Mouse (Mus musculus) stomach, postnatal 0 days (tissue): Measurements from ENCODE around the gene Olfr703. TPM values are rescaled to one million over a fixed set of nuclear protein-coding genes. Genes with fewer than 3 reads are reported as not detected.

Source experiments
- ATAC-seq: fragments of 200-750 bp; cut with Nextera tagmentation; 2 replicates; pipeline ENCODE4 v1.8.0; 2017; ENCODE audit not compliant: low FRiP score, low TSS enrichment
- DNase-seq: peaks from one replicate; pipeline ENCODE4 v3.0.0-alpha.2; 2016; ENCODE audit warnings: low spot score
- H3K27ac ChIP-seq: fragments of 300-500 bp; sonication (generic); replicated peaks from 2 replicates; pipeline ENCODE4 v1.5.1; 2014; ENCODE audit warnings: mild to moderate bottlenecking, control low read depth
- H3K27me3 ChIP-seq: fragments of 300-500 bp; sonication (generic); 2 replicates; pipeline ENCODE4 v1.6.1; 2014; ENCODE audit warnings: low read length; ENCODE audit not compliant: control insufficient read depth, insufficient read depth
- H3K36me3 ChIP-seq: fragments of 300-500 bp; sonication (generic); 2 replicates; pipeline ENCODE4 v1.6.1; 2014; ENCODE audit warnings: low read length, mixed read lengths; ENCODE audit not compliant: control insufficient read depth, insufficient read depth
- H3K4me1 ChIP-seq: fragments of 300-500 bp; sonication (generic); replicated peaks from 2 replicates; pipeline ENCODE4 v1.6.1; 2014; ENCODE audit warnings: antibody characterized with exemption; ENCODE audit not compliant: control insufficient read depth, insufficient read depth
- H3K4me2 ChIP-seq: fragments of 300-500 bp; sonication (generic); replicated peaks from 2 replicates; pipeline ENCODE4 v1.6.1; 2014; ENCODE audit warnings: low read depth, mild to moderate bottlenecking, control low read depth, moderate library complexity
- H3K4me3 ChIP-seq: fragments of 300-500 bp; sonication (generic); 2 replicates; pipeline ENCODE4 v1.5.1; 2014; ENCODE audit warnings: low read depth, low read length, control low read depth
- H3K9ac ChIP-seq: fragments of 300-500 bp; sonication (generic); 2 replicates; pipeline ENCODE4 v1.6.1; 2014; ENCODE audit warnings: mild to moderate bottlenecking, low read length, control low read depth, mixed read lengths
- H3K9me3 ChIP-seq: fragments of 300-500 bp; sonication (generic); 2 replicates; pipeline ENCODE4 v1.6.1; 2016; ENCODE audit warnings: low read length; ENCODE audit not compliant: control insufficient read depth
- CTCF ChIP-seq: IDR thresholded peaks from 2 replicates; pipeline ENCODE4 v1.5.1; 2016; ENCODE audit warnings: antibody characterized with exemption, low read depth, mild to moderate bottlenecking, moderate library complexity
- EP300 ChIP-seq: optimal IDR thresholded peaks from 2 replicates; pipeline ENCODE3; 2016; ENCODE audit warnings: antibody characterized with exemption
- WGBS: fragments of 180-500 bp; shearing (Covaris S2); extraction: QIAGEN DNeasy Blood & Tissue Kit; methylation state at CpG from one replicate; pipeline ENCODE4 v1.1.7; 2014; 5-methylcytosine and 5-hydroxymethylcytosine counted together
- polyA plus RNA-seq: library from polyadenylated mRNA; unstranded; fragments of >200 nt; fragmentation: Nextera tagmentation; extraction: Ambion mirVana; gene quantifications from 2 replicates; pipeline ENCODE4 v1.2.1, GENCODE M21; 2015

Olfr703 gene
- polyA plus RNA-seq, 1 experiment from 2014 or later, result not detected

GRCm38 (mm10) chr7:106862885-106863284 is 19.7 kb downstream of the Olfr703 start, which contains the start of gene Olfr704:
Olfr704 (plus strand) TSS chr7:106863185.
- ATAC-seq (no peak), DNase-seq (no peak)
- Histone ChIP-seq H3K36me3 (no peaks in the 10 kb centered on the region), H3K4me1 (no peaks in the 10 kb centered on the region), H3K9me3 (no peaks in the 10 kb centered on the region), H3K4me2 (no peak within 1 kb of the TSS), H3K27me3 (no peaks in the 10 kb centered on the region), H3K4me3 (no peak within 1 kb of the TSS), H3K27ac (no peak within 1 kb of the TSS), H3K9ac (no peak within 1 kb of the TSS)
- TF ChIP-seq EP300 (no peak), CTCF (no peak)

GRCm38 (mm10) chr7:106876791-106877190 is 33.6 kb downstream of the Olfr703 start, which contains the start of gene Olfr705:
Olfr705 (minus strand) TSS chr7:106876891.
- Histone ChIP-seq H3K27ac (no peak within 1 kb of the TSS), H3K4me1 (no peaks in the 10 kb centered on the region), H3K4me2 (no peak within 1 kb of the TSS), H3K36me3 (no peaks in the 10 kb centered on the region), H3K9ac (no peak within 1 kb of the TSS), H3K4me3 (no peak within 1 kb of the TSS), H3K9me3 (no peaks in the 10 kb centered on the region), H3K27me3 (no peaks in the 10 kb centered on the region)
- DNase-seq (no peak), ATAC-seq (no peak)
- 82% methylated on average over 3 of the region's 3 CpGs for WGBS
- no peak for TF ChIP-seq CTCF

GRCm38 (mm10) chr7:106888062-106888461 is 44.9 kb downstream of the Olfr703 start, which contains the start of gene Olfr706:
Olfr706 (minus strand) TSS chr7:106888162.
- no peak for ATAC-seq
- H3K27ac ChIP-seq, result no peak within 1 kb of the TSS
- DNase-seq, result no peak
- H3K4me1 ChIP-seq, result no peaks in the 10 kb centered on the region
- H3K4me3 ChIP-seq, result no peak within 1 kb of the TSS
- H3K27me3 ChIP-seq, result no peaks in the 10 kb centered on the region
- no peak within 1 kb of the TSS for H3K9ac ChIP-seq
- no peaks in the 10 kb centered on the region for H3K9me3 ChIP-seq
- TF ChIP-seq CTCF, result no peak
- no peak for TF ChIP-seq EP300
- no peak within 1 kb of the TSS for H3K4me2 ChIP-seq
- WGBS, result 85% methylated on average over 2 of the region's 2 CpGs
- H3K36me3 ChIP-seq, result no peaks in the 10 kb centered on the region

Other genes starting within 250 kb of the Olfr703 start
- not detected in 2 replicates for gene Olfr693, start 162.8 kb upstream of the Olfr703 start, polyA plus RNA-seq
- not detected in 2 replicates for gene Olfr694, start 151.5 kb upstream of the Olfr703 start, polyA plus RNA-seq
- gene Olfr695, start 127.0 kb upstream of the Olfr703 start, polyA plus RNA-seq, result not detected in 2 replicates
- gene Olfr697, start 100.9 kb upstream of the Olfr703 start, polyA plus RNA-seq, result not detected in 2 replicates
- gene Olfr698, start 88.0 kb upstream of the Olfr703 start, polyA plus RNA-seq, result not detected in 2 replicates
- gene Olfr699, start 50.2 kb upstream of the Olfr703 start, polyA plus RNA-seq, result not detected in 2 replicates
- gene Olfr700, start 34.5 kb upstream of the Olfr703 start, polyA plus RNA-seq, result not detected in 2 replicates
- not detected in 2 replicates for gene Olfr701, start 29.2 kb upstream of the Olfr703 start, polyA plus RNA-seq
- not detected in 2 replicates for gene Olfr702, start 9.5 kb upstream of the Olfr703 start, polyA plus RNA-seq
- gene Olfr704, start 19.8 kb downstream of the Olfr703 start, polyA plus RNA-seq, result not detected in 2 replicates
- not detected in 2 replicates for gene Olfr705, start 33.5 kb downstream of the Olfr703 start, polyA plus RNA-seq
- gene Olfr706, start 44.8 kb downstream of the Olfr703 start, polyA plus RNA-seq, result not detected in 2 replicates
- not detected in 2 replicates for gene Olfr707, start 57.9 kb downstream of the Olfr703 start, polyA plus RNA-seq
- gene Olfr1532-ps1, start 64.6 kb downstream of the Olfr703 start, polyA plus RNA-seq, result not detected in 2 replicates
- not detected in 2 replicates for gene Olfr709-ps1, start 88.9 kb downstream of the Olfr703 start, polyA plus RNA-seq
- 0.07 TPM in 1 of 2 replicates, not detected in the other for gene Olfr710, start 105.0 kb downstream of the Olfr703 start, polyA plus RNA-seq
- not detected in 2 replicates for gene Olfr6, start 120.6 kb downstream of the Olfr703 start, polyA plus RNA-seq
- not detected in 2 replicates for gene Olfr711, start 132.1 kb downstream of the Olfr703 start, polyA plus RNA-seq
- gene Olfr2, start 162.7 kb downstream of the Olfr703 start, polyA plus RNA-seq, result not detected in 2 replicates
- not detected in 2 replicates for gene Olfr713, start 187.8 kb downstream of the Olfr703 start, polyA plus RNA-seq
- gene Olfr714, start 227.6 kb downstream of the Olfr703 start, polyA plus RNA-seq, result not detected in 2 replicates
- not detected in 2 replicates for gene Olfr17, start 249.9 kb downstream of the Olfr703 start, polyA plus RNA-seq